Mouse (Mus musculus) cerebellum, adult 2 months (tissue): Measurements from ENCODE around the gene Eef1b2.

Experiments
- CTCF ChIP-seq: fragments of 200-500 bp; IDR thresholded peaks from 2 replicates; pipeline ENCODE4 v1.5.1; 2011; ENCODE audit warnings: low read depth, mild to moderate bottlenecking, control low read depth, low read length, moderate library complexity, borderline replicate concordance; ENCODE audit not compliant: insufficient read depth
- POLR2A ChIP-seq: fragments of 200-500 bp; IDR thresholded peaks from 2 replicates; pipeline ENCODE4 v1.6.1; 2011; ENCODE audit warnings: low read length, control low read depth, borderline replicate concordance; ENCODE audit not compliant: insufficient read depth

GRCm38 (mm10) chr1:63134530-63134929 lies 42.1 kb upstream of the Eef1b2 start:
- no peak for TF ChIP-seq POLR2A
- TF ChIP-seq CTCF: no peak
